Mouse (Mus musculus) liver, adult (tissue): ENCODE measurements around the gene Peli3.
A peak's percentile ranks its signal among the peaks of the same experiment; 100 is the strongest.

Source experiments
- GATA4 ChIP-seq: IDR thresholded peaks from 2 replicates; pipeline ENCODE4 v1.6.1; 2014; ENCODE audit warnings: mild to moderate bottlenecking, low read length; ENCODE audit not compliant: insufficient replicate concordance

Peli3 gene

DNA sequence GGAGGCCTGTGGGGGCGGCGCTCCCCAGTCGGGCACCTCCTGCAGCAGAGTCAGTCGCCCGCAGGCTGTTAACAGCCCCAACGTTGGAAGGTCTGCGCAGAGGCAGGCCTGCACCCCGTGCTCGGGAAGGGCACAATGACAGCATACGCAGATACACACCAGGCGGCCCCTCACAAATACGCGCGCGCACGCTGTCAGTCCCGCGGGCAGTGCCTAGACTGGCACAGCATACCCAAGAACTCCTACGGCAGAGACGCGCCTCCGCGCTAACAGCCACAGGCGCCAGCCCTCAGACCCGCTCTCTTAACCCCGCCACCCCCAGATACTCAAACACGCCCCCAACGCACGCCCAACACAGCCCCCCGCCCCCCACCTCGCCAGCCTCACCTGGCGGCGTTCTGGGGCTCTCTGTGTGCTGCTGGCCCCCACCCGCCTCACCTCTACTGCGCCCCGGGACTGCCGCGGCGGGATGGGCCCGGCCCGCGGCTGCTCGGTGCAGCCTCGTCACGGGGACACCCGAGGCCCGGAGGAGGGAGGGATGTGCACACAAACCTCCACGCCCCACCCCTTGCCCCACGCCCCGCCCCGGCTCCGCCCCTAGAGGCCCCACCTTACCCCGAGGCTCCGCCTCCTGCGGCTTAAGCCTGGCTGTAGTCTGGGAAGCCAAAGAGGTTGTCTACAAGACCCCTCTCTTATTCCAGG, at the start of gene Peli3:
TSS of gene Peli3 (minus strand) at position 577 of the 702 bp plus-strand sequence.
- no peak for TF ChIP-seq GATA4

- TF ChIP-seq GATA4, result no peak
These were observed 49.4 kb upstream of the Peli3 start for GRCm38 (mm10) chr19:4992371-4992770.

- no peak for TF ChIP-seq GATA4
These were observed 47.8 kb upstream of the Peli3 start for GRCm38 (mm10) chr19:4990716-4991115.

DNA sequence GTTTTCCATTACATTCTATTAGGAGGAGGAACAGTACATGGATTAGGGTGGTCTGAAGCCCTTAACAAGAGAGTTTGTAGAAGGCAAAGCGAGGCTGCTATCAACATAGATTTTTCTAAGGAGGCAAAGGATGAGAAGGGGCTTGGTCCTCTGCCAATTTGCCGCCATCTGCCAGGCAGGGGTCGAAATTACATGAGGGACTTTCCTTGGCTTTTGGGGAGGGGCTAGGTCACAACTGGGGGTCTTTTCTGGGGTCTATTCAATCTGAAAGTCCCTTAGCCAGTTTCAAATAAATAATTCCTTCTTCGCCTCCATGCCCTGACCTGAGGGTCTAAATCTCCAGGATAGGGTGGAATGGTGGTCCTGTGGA, 47.3 kb upstream of the Peli3 start, which contains the start of gene Npas4:
TSS of gene Npas4 (minus strand) at position 61 of the 370 bp plus-strand sequence.
- TF ChIP-seq GATA4, result no peak

- TF ChIP-seq GATA4, result no peak
These were observed 46.7 kb upstream of the Peli3 start for GRCm38 (mm10) chr19:4989434-4990255.

DNA sequence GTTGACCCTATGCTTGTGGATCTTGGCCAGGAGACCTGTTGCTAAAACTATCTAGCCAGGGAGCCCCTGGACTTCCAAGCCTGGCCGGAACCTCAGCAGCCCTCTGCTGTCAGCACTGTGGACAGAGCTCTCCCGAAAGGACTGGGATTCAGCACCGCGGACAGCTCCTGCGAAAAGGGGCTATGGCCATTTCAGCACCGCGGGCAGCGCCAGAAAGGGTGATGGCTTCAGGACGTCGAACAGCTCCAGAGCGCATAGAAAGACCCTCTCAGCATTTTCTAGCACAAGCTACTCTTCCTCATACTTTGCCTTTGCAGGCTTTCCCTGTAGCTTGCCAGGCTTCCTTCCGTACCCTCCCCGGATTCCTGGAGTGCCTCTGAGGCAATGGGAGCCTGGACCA, 46.1 kb upstream of the Peli3 start:
- TF ChIP-seq GATA4, result peak; percentile 56; the same call in 1 of the 2 replicates

DNA sequence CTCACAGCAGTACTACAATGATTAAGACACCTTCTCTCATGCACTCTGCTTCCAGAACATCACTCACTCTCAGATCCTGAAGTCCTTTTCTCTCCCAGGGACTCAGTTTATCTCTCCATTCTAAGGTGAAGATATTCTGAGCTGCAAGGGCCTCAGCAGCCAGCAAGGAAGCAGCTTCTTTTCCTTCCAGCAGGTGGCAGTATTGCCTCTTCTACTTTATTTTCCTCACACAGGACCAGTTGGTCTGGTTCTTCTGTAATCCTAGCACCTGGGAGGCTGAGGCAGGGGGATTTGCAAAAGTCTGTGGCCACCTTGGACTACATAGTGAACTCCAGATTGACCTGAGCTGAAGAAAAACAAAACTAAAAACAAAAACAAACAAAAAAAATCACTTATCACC, 38.8 kb upstream of the Peli3 start:
- TF ChIP-seq GATA4, result no peak

DNA sequence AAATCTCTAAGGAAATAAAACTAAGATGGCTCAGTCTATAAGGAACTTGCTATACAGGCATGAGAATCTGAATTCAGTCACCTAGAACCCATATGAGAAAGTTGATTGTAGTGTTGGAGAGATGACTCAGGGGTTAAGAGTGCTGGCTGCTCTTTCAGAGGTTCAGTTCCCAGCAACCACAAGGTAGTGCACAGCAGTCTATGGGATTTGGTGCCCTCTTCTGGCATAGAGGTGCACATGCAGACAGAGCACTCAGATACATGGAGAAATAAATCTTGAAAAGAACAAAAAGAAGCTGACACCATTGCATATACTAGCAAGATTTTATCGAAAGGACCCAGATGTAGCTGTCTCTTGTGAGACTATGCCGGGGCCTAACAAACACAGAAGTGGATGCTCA, 25.3 kb upstream of the Peli3 start:
- no peak for TF ChIP-seq GATA4

DNA sequence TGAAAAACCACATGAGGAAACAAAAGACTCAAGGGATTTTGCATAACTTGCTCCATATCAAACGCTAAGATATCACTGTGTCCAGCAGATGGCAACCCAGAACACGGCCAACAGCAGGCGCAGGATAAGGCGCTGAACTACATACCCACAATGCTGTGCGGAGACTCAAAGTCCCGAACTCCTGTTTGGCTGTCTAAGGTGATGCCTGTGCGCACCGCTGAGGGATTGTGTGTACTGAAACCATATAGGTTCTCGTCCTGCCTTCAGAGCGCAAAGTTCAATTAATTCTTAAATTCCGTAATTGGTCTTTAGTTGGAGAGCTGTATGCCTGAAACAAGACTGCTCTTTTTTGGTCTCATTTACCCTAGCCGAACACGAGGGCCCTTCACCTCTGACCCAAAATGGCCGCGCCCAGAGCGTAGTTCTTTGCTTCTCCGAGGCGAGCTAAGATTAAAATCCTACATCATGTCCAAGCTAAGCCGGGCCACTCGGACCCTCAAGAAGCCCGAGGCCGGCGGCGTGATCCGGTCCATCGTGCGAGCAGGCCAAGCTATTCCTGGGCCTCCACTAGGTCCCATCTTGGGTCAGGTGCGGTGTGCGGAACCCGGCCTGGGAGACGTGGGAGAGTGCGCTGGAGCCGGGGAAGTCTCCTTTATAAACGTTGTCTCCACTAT, 19.1 kb upstream of the Peli3 start, which contains the start of gene Mrpl11:
TSS of gene Mrpl11 (plus strand) at position 220 of the 674 bp plus-strand sequence.
- TF ChIP-seq GATA4, result peak; percentile 93

GRCm38 (mm10) chr19:4945540-4945939, 2.6 kb upstream of the Peli3 start:
- no peak for TF ChIP-seq GATA4

DNA sequence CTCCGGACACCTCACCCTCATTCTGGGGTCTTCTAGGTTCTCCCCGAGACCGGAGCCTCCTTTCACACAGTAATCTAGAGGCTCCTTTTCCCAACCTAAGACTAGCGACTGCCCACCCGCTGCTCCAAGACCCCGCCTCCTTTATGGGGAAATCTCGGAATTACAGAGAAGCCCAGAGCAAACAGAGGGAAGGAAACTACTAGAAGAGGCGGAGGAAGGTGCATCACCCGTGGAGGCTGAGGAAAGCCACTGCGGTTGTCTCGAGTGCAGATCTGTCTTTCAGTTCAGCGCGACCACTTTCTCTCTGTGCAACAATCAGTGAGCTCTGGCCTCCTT, 294 bp upstream of the Peli3 start:
- no peak for TF ChIP-seq GATA4

DNA sequence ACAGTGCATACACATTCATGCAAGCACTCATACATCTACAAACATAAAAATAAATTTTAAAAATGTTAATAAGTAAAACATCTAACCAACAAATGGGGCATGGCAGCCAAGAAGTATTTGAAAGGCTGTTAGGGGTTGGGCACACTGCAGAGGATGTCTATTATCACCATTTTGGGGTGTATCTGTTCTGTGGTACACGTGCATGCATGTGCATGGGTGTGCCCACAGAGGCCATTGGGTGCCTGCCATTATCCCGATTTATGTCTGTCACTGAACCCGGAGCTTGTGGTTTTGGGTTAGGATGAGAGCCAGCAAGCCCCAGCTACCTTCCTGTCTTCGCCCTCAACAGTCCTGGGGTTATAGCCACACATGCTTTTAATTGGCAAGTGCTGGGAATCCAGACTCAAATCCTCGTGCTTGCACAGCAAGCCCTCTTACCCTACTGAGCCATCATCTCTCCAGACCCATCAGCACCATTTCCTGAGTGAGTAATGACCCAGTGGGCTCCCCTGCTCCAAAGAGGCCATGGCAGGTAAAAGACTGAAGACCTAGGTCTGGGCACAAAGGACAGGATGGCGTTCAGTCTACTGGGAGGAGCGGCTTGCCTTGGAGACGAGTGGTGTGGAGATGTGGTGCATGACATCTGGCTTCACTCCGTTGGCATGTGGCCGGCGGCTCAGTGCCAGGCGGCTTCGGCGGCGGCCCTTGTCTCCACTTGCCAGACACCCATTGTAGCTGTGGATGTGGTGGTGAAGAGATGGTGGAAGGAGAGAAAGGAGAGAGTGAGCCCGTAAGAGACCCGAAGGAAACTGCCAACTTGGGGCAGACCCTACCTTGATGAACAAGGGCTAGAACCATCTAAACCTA, 5.2 kb downstream of the Peli3 start:
- TF ChIP-seq GATA4, result no peak

GRCm38 (mm10) chr19:4936896-4937295, 6.0 kb downstream of the Peli3 start:
- no peak for TF ChIP-seq GATA4

DNA sequence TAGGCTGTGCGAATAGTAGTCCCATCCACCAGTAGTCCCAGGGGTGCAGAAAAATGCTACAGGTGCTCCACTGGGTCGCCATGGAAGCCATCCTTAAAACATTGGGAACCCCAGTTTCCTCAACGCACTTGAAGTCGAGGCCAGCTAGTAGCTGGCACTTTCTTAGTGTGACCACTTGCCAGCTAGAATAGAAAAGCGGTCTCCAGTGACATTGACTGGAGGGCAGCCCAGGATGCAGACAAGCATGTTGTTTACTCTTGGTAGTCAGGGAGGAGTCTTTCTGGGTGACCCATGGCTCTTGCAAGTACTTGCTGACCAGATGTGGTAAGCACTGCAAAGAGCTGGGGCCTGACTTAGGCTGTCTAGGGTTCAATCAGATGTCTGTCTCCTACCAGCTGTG, 14.1 kb downstream of the Peli3 start:
- no peak for TF ChIP-seq GATA4
